Mouse (Mus musculus): ENCODE measurements around the gene Apcs. TPM values are rescaled to one million over a fixed set of nuclear protein-coding genes. Genes with fewer than 3 reads are reported as not detected.
A peak's percentile ranks its signal among the peaks of the same experiment; 100 is the strongest.

Gene Apcs
- polyA plus RNA-seq, 1 experiment from 2014 or later: not detected

DNA sequence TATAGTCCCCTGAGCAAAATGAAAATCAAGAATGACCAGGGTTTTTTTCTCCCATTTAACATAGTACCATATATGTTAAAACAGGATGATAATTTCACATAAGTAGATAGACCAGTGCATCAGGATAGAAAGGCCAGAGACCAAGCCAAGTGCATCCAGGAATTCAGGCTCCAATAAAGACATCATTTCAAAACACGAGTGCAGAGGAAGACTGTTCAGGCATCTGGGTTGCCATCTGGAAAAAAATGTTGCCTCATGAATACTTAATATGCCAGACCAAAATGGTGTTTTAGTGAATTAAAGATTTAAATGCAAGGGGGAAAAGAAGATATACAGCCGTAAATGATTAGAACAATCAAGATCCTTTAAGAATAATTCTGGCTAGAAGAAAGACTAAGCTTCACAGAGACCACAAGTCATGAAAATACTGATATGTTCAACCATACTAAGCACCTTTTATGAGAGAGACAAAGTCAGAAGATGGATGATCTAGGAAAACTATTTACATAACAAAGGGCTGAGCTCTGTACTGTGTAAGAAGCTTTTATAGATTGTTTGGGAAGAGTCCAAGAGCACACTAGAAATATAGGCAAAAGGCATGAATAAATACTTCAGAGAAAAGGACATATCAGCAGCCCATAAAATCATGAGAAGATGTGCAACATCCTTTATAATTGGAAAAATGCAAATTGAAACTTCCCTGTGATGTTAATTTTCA is 47.6 kb downstream of the Apcs start:
- Histone ChIP-seq H3K4me2 (ENCODE audit: low read depth) (no peak overlapping the region), H3K27ac (ENCODE audit: low read depth, low read length) (no peak overlapping the region), H3K4me1 (ENCODE audit: control insufficient read depth, insufficient read depth, low read length) (0 out of 2 replicates have a peak, but pooled peaks cover 2% of the 10 kb centered on the region), H3K4me3 (ENCODE audit: low read depth, low read length) (no peak overlapping the region), H3K9ac (ENCODE audit: low read length) (no peak overlapping the region), H3K27me3 (ENCODE audit: control insufficient read depth, insufficient read depth, low read length) (no peaks in the 10 kb centered on the region), H3K36me3 (ENCODE audit: control insufficient read depth, insufficient read depth, low read length) (no peaks in the 10 kb centered on the region), H3K9me3 (ENCODE audit: control insufficient read depth, low read length) (no peaks in the 10 kb centered on the region)
- ATAC-seq (ENCODE audit: insufficient read depth, low FRiP score, low TSS enrichment) (peak; percentile 77), DNase-seq (ENCODE audit: low spot score) (no peak)
- WGBS: 54% methylated on average over 2 of the region's 2 CpGs

Other genes starting within 250 kb of the Apcs start
- gene Crp, start 197.0 kb downstream of the Apcs start, polyA plus RNA-seq (2014; fragmentation: Nextera tagmentation; extraction: Ambion mirVana): 3.8 and 4.0 TPM in 2 replicates
- not detected in 2 replicates for gene Olfr16, start 55.4 kb upstream of the Apcs start, polyA plus RNA-seq (2014; fragmentation: Nextera tagmentation; extraction: Ambion mirVana)
- not detected in 2 replicates for gene Olfr1408, start 242.3 kb upstream of the Apcs start, polyA plus RNA-seq (2014; fragmentation: Nextera tagmentation; extraction: Ambion mirVana)